Mouse (Mus musculus) urinary bladder, postnatal 14 days (tissue): ENCODE data around the gene B3galt4.
A peak's percentile ranks its signal among the peaks of the same experiment; 100 is the strongest.
"Not testable (repeated sequence)": the region's sequence is repeated elsewhere in the genome, so short reads cannot be mapped to it uniquely, and the experiment has no call there.

Experiments
- DNase-seq: peaks from one replicate; pipeline ENCODE4 v3.0.0; 2021; ENCODE audit warnings: low spot score

The B3galt4 gene

DNA sequence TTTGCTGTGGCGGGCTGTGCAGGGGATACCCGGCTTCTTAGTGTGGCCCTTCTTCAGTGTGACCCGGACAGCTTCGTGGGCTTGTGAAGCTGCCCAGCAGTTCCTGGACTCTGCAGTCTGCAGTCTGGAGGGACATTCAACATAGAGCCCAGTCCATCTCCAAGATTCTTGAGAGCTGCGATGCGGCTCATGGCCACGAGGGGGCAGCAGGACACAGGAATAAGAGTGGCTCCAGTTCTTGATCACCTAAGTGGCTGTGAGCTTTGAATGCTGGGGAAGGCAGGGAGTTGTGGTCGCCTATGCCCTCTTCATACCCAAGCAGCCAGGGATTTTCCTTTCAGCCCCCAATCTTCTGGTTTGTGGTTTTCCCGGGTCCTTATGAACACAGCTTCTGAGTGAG, 17.2 kb upstream of the B3galt4 start:
- DNase-seq, result peak; percentile 75

DNA sequence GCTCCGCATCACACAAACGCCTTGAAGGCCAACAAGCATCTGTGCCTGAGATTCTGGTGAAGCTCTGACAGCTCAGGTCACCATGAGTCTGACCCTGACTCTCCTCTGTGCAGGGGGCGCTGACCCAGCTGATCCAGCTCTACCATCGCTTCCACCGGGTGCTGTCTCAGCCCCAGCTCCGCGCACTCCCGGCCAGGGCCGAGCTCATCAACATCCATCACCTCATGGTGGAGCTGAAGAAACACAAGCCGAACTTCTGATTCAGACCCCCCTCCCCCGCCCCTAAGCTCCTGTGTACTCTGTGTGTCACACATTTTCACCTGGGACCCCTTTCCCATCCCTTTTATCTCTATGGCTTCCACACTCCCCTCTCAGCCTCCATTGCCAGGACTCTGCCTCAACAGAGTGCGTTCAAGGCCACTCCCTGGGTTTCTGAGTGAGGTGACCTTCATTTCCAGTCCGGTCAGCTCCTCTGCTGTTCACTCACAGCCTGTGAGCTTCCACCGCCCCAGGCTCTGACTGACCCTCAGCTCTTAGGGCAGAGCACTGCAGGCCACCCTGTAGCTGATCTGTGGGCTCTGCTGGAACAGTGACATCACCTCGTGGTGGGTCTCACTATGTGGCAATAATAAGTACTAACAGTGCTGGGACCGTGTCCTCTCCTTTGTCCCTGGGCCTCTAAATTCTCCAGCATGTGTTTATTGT, 14.7 kb upstream of the B3galt4 start:
- no peak for DNase-seq

DNA sequence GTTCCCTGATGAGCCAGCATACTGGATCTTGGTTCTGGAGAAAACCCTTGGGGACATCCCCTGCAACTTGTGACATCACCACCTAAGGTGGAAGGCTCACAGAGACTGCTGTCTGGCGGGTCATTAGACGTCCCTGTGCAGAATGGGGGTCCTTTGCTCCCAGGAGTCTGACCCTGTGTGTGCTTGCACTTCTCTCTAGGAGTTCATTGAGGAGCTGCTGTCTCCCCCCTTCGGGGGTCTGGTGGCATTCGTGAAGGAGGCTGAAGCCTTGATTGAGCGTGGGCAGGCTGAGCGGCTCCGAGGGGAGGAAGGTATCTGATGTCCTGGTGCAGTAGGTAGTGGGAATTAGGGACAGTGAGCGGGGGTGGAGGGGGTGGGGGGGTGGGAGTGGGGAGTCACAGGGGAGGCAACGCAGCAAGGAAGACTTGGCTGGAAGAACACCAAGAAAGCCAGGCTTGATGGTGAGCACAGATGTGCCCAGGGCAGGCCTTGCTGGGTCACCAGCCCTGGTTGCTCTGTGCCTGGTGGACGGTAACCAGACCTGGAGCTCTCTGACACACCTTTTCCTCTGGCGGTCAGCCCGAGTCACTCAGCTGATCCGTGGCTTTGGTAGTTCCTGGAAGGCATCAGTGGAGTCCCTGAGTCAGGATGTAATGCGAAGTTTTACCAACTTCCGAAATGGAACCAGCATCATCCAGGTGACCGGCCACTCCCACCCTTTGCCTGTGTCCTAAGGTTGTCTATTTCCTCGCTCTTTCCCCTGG, 14.0 kb upstream of the B3galt4 start:
- DNase-seq, result no peak

DNA sequence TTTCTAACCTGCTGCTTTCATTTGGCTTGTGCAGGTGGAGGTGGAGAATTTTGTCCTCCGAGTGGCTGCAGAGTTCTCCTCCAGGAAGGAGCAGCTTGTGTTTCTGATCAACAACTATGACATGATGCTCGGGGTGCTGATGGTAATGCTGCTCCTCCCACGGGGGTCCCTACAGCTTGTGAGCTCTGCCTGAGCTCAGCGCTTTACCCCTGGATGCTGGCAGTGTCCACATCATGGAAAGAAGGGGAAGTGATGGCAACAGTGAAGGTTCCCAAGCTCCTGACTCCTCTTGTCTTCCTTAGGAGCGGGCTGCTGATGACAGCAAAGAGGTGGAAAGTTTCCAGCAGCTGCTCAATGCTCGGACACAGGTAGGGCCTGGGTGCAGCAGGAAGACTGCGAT, 11.6 kb upstream of the B3galt4 start:
- DNase-seq, result no peak

DNA sequence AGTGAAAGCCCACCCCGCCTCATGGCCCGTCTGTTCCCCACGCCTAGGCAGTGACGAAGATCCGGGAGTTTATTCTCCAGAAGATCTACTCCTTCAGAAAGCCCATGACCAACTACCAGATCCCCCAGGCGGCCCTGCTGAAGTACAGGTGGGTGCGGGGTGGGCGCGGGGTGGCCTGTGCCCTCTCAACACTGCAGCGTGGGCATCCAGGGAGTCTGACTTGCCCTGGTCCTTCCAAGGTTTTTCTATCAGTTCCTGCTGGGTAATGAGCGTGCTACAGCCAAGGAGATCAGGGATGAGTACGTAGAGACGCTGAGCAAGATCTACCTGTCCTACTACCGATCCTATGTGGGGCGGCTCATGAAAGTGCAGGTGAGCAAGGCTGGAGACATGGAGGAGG, 8.7 kb upstream of the B3galt4 start:
- DNase-seq, result no peak

DNA sequence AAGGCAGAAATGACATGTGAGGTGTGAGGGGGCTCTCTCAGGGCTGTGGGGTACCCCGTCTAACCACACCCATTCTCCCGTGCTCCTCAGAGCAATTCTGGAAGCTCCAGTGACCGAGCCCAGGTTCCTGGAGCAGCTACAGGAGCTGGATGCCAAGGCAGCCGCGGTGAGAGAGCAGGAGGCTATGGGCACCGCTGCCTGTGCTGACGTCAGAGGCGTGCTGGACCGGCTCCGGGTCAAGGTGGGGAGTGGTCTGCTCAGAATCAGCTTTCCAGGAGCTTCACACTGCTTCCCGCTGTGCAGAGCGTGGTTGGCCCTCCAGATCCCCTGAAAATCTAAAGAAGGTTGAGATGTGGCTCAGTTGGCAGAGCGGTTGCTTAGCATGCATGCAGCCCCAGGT, 7.8 kb upstream of the B3galt4 start:
- DNase-seq, result no peak

DNA sequence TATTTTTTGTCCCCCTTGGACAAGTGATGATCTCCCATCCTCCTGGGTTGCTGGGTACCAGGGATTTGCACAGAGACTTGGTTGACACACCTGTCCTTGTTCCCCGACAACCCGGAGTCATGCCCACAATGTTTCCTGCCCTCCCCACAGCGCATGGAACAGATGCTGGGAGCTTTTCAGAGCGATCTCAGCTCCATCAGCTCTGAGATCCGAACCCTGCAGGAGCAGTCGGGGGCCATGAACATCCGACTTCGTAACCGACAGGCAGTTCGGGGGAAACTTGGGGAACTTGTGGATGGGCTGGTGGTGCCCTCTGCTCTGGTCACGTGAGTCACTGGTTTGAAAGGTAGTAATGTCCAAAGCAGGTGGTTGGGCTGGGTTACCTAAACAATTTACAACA, 7.2 kb upstream of the B3galt4 start:
- DNase-seq, result no peak

DNA sequence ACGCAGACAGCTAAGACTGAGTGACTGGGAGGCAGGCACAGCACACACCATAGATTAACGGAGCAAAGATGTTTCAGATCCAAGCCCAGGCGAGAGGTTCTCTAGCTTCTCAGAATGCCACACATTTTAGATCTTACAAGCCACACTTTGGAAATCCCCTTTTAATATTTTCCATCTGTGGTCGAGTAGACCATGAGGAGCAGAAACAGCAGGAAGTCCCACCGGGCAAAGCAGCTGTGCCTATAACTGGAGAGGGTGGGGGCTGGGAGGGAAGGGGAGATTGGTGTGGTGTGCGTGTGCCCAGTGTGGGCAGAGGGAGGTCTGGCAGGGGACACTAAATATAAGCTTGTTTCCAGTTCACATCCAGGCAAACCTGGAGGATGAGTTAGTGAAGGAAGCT, 6.2 kb upstream of the B3galt4 start:
- DNase-seq, result no peak

DNA sequence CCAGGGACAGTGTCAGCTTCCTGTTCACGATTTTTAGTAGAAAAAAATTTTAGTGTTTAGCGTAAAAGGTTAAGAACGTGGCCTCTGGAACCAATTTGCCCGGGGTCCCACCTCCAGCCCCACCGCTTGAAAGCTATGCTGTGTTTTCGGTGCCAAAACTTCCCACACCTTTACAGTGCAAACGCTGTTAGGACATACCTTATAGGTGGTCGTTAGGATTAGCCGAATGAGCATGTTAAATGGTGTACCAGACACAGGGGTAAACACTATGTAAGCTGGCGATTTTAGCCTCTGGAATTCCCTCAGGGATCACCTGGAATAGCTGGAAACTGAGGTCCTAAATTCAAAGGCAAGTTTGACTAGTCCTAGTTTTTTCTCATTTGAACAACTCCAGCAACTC, 5.0 kb upstream of the B3galt4 start:
- DNase-seq, result no peak

DNA sequence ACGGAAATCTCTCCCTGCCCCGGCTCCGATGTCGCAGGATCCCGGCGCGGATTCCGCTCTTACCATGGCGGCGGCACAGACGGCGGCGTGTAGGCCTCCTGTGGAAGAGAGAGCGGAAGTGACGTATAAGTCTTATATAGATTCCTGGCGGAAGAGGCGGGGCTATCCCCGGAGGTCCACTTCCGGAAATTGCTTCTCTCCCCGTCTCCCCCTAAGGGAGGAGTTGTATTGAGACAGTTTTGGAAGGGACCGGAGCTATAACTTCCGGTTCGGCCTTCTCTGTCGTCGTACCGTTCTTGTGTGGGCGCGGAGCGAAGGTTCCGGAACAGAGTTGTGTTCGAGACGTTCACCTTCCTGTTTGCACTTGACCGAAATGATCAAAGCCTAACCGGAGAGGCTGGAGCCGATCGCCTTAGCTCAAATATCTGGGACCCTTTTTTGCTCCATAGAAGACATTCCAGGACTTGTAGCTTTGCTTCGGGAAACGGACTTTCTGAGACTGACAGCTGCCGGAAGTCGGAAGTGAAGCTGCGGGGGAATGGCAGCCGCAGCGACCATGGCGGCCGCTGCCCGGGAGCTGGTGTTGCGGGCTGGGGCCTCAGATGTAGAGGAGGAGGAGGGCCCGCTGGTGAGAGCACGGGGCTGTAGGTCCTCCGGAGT, 4.4 kb upstream of the B3galt4 start, which contains the start of the genes Vps52 and Rps18:
TSS of gene Vps52 (plus strand) at position 258 of the 660 bp plus-strand sequence.
TSS of gene Rps18 (minus strand) at position 447 of the 660 bp plus-strand sequence.
- DNase-seq, result peak; percentile 95

DNA sequence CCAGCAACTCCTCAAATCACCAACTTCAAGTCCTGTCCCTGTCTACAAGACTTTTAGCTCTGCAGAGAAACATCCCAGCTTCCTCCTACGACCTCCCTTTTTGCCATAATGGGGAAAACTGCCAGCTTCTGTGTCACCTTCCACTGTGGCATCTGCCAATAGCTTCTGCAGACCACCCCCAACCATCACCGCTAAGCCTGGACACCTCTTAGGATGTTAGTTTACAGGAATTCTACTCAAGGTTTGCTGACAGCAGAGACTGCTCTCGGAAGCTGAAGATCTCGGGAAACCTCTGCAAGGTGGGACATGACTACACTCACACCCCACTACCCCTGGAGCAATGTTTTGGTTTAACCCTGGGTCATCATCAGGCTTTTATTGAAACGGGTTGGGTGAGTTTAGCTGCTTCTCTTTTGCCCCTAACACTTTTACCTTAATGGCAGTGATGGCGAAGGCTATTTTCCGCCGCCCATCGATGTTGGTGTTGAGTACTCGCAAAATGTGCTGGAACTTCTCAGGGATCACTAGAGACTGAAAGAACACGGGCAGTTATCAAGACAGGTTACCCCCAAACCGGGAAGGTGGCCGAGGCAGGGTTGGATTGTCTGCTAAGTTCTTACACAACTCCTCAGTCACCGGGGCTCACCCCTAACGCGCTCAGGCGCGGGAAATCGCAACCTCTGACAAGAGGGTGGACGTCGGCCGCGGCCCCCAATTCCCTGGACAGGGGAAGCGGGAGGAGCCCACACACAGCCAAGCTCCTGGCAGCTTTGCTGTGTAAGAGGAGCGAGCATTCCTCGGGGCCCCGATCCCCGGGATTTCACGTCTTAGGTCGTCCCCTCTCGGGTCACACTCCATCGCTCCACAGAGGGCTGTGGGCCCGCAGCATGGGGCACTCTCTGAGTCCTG, 3.6 kb upstream of the B3galt4 start:
- no peak for DNase-seq

DNA sequence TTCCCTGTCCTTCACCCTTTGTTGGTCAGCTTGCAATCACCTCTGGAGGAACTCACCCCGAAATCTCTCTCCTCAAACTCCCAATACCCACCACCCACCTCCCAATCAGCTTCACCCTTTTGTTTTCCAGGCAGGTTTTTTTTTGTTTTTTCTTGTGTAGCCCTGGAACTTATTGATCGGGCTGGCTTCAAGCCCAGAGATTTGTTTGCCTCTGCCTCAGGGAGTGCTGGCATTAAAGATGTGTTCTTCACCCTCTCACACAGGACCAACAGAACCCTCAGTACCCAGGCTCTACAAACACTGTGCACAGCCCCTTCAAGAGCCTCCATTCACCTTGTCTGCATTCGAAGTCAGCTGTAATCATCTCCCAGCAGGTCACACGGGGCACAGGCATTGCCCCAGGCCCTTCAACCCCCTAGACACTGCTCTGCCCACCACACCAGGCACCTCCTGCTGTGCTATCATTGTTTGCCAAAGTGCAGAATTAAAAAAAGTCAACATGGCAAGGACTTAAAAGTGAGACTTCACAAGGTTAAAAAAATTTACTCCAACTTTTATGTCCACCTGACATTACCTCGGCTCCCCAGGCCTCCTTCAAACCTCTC, 2.8 kb upstream of the B3galt4 start:
- DNase-seq, result no peak

DNA sequence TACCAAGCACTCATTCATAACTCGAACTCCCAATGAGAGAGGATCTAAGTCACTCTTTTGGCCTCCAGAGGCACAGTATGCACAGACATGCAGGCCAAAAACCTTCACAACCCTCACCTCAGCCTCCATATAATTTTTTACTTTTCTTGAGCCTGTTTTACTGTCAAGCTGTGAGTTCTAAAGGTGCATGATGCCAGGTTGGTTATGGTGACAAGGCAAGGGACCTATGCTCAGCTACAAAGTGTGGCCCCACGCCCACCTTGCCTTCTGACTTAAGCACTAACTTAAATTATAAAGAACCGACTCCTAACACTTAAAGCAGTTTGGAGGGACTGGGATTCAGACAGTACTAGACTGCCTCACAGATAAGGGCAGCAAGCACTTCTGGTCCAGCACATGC, 2.0 kb upstream of the B3galt4 start:
- DNase-seq, result no peak

DNA sequence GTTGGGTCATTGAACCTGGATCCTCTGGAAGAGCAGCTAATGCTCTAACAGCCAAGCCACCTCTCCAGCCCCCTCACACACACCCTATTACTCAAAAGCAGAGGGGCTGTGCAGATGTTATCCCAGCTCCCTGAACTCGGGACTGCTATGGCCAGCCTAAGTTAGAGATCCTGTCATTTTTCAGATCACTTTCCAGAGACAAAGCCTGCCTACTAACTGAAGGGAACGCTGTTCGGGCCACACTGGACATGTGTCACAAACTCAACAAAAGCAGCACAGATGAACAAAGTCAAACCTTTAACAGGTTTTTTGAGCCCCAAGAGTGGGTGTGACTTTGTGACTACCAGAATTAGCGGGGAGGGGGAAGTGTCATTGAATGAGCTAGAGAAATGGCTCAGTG, 1.6 kb upstream of the B3galt4 start:
- DNase-seq, result no peak

DNA sequence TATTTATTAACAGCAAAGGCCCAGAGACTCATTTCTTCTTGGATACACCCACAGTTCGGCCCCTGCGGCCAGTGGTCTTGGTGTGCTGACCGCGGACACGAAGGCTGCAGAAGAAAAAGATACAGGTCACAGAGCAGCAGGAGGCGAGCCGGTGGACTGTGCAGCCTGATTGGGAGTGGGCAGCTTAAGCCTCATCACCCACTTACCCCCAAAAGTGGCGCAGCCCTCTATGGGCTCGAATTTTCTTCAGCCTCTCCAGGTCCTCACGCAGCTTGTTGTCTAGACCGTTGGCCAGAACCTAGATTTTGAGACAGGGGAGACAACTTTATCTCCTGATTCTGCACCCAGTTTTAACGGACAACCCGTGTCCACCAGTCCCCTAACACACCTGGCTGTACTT, 727 bp upstream of the B3galt4 start:
- not testable (repeated sequence) for DNase-seq

DNA sequence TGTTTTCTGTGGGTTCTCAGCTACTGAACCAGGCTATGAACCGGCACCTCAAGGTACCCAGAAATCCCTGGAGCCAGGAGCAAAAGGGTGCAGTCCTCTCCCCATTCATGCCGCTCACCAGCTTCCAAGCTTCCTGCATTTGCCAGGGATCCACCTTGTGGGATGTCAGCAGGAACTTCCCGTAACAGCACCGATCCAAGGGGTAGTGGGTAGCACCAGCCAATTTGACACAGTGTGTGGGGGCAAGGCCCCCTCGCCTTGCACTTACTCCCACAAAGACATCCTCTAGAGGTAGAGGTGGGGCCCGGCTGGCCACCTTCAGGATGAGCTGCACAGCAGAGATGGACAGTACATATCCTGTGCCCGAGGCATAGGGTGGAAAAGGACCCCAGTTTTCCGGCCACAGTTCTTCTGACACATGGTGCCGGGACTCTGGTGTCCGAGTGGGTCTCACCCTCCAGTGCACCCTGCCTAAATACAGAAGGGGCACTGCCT, 1.1 kb downstream of the B3galt4 start:
- no peak for DNase-seq

DNA sequence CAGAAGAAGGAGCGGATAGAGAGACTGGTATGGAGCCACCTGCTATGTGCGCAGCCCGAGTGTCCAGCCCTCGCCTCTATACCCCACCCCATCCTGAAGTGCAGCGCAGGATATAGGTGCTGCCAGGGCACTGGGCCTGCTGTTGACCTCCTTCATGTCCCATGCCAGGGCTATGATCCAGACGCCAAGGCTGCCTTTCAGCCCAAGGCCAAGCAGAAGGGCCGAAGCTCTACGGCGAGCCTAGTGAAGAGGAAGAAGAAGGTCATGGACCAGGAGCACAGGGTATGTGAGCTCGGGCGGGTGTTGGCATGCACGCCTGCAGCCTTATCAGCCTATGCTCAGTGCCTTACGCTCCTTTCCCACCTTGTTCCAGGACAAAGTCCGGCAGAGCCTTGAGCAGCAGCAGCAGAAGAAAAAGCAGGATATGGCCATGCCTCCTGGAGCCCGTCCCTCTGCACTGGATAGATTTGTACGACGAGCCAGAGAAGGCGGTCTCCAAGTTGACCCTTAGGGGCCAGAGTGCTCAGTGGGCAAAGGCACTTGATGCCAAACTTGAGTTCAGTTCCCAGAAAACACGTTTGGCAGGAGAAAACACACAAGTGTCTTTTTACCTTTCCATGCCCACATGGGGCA, 2.3 kb downstream of the B3galt4 start:
- no peak for DNase-seq

DNA sequence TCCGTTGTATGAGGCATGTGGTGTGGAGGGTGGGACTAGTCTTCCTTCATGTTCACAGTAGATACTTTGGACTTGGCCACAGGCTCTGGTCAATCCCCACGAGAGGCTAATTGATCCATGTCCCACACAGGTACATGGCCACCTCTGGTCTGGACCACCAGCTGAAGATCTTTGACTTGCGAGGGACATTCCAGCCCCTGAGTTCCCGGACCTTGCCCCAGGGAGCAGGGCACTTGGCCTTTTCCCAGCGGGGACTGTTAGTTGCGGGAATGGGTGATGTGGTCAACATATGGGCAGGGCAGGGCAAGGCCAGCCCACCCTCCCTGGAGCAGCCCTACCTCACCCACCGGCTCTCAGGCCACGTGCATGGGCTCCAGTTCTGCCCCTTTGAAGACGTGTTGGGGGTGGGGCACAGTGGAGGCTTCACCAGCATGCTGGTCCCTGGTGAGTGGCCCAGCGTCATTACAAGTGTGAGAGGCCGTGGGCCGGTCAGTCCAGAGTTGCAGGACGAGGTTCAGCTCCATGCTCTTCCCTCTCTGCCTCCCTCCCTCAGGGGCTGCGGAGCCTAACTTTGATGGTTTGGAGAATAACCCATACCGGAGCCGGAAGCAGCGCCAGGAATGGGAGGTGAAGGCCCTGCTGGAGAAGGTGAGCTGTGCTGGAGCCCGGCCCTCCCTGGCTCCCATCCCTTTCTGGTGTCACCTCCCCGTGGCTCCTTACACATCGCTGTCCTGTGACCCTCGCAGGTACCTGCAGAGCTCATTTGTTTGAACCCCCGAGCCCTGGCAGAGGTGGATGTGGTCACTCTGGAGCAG, 3.0 kb downstream of the B3galt4 start:
- no peak for DNase-seq

DNA sequence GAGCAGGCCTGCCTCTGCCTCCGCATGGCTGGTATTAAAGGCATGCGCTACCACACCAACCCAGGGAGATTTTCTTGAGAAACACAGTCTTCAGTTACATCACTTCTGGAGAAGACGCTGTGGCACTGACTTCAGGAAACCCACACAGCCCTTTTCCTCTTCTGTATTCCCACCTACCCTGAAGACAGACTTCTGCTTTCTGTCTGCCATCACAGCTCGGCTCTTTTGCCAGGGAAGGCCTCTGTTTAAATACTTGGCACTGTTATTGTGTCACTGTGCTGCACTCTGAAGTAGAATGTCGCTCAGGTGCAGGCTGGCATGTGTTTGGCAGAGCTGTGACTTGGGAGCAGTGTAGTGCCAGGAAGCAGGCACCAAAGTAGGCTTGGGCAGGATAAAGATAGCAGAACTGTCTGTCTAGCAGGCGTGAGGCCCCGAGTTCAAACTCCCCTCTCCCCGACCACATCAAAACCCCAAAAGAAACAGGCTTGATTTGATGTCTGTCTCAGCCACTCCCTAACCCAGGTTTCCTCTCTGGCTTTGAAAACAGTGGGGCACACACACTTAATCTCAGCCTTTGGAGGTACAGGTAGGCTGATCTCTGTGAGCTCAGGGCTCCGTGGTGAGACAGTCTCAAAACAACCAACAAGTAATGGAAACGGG, 3.7 kb downstream of the B3galt4 start:
- DNase-seq, result no peak

DNA sequence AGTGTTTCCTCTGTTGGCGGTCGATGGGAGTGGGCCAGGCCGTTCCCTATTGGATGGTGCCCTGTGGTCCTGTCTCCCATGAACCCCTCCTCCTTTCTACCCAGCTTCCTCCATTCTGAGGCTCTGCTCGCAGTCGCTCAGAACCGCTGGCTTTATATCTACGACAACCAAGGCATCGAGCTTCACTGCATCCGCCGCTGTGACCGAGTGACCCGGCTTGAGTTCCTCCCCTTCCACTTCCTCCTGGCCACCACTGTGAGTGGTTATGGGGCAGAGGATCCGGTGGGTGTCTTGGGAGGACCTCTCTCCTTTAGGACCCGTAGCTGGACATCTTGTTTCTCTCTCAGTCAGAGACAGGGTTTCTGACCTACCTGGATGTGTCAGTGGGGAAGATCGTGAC, 7.8 kb downstream of the B3galt4 start:
- DNase-seq, result no peak
